Mouse (Mus musculus) liver, postnatal 0 days (tissue): ENCODE data around the gene Sct. TPM values are rescaled to one million over a fixed set of nuclear protein-coding genes. Genes with fewer than 3 reads are reported as not detected.

Experiments used
- ATAC-seq: fragments of 200-750 bp; cut with Nextera tagmentation; 2 replicates; pipeline ENCODE4 v1.8.0; 2017; ENCODE audit warnings: mild to moderate bottlenecking, moderate library complexity
- DNase-seq: peaks from one replicate; pipeline ENCODE4 v3.0.0-alpha.2; 2016
- H3K27ac ChIP-seq: fragments of 300-500 bp; sonication (generic); 2 replicates; pipeline ENCODE4 v1.5.1; 2014; ENCODE audit warnings: antibody characterized with exemption, moderate library complexity, mild to moderate bottlenecking, low read depth
- H3K27me3 ChIP-seq: fragments of 300-500 bp; sonication (generic); 2 replicates; pipeline ENCODE4 v1.6.1; 2014; ENCODE audit warnings: low read length, control low read depth, mixed read lengths; ENCODE audit not compliant: insufficient read depth
- H3K36me3 ChIP-seq: fragments of 300-500 bp; sonication (generic); replicated peaks from 2 replicates; pipeline ENCODE4 v1.6.1; 2014; ENCODE audit warnings: mild to moderate bottlenecking, control low read depth, low read length, moderate library complexity, mixed read lengths; ENCODE audit not compliant: insufficient read depth
- H3K4me1 ChIP-seq: fragments of 300-500 bp; sonication (generic); 2 replicates; pipeline ENCODE4 v1.6.1; 2014; ENCODE audit warnings: antibody characterized with exemption, mild to moderate bottlenecking, control low read depth; ENCODE audit not compliant: insufficient read depth
- H3K4me2 ChIP-seq: fragments of 300-500 bp; sonication (generic); 2 replicates; pipeline ENCODE4 v1.6.1; 2014; ENCODE audit warnings: low read depth, mild to moderate bottlenecking, low read length, moderate library complexity, mixed read lengths
- H3K4me3 ChIP-seq: fragments of 300-500 bp; sonication (generic); 2 replicates; pipeline ENCODE4 v1.5.1; 2014; ENCODE audit warnings: low read depth, low read length
- H3K9ac ChIP-seq: fragments of 300-500 bp; sonication (generic); replicated peaks from 2 replicates; pipeline ENCODE4 v1.6.1; 2014; ENCODE audit warnings: mild to moderate bottlenecking, moderate library complexity
- H3K9me3 ChIP-seq: fragments of 300-500 bp; sonication (generic); 2 replicates; pipeline ENCODE4 v1.6.1; 2016; ENCODE audit warnings: mild to moderate bottlenecking, control low read depth, low read length, mixed read lengths
- CTCF ChIP-seq: sonication (generic); IDR thresholded peaks from 2 replicates; pipeline ENCODE4 v1.5.1; 2016; ENCODE audit warnings: antibody characterized with exemption, low read depth
- EP300 ChIP-seq: IDR thresholded peaks from 2 replicates; pipeline ENCODE4 v1.6.1; 2016; ENCODE audit warnings: antibody characterized with exemption, low read depth, mild to moderate bottlenecking
- WGBS: fragments of 180-500 bp; shearing (Covaris S2); extraction: QIAGEN DNeasy Blood & Tissue Kit; methylation state at CpG from one replicate; pipeline ENCODE4 v1.1.7; 2014; ENCODE audit not compliant: insufficient replicate concordance; 5-methylcytosine and 5-hydroxymethylcytosine counted together
- polyA plus RNA-seq: library from polyadenylated mRNA; unstranded; fragments of >200 nt; fragmentation: Nextera tagmentation; extraction: Ambion mirVana; gene quantifications from 2 replicates; pipeline ENCODE4 v1.2.1, GENCODE M21; 2015

Gene Sct
- polyA plus RNA-seq, 1 experiment from 2014 or later: not detected

DNA sequence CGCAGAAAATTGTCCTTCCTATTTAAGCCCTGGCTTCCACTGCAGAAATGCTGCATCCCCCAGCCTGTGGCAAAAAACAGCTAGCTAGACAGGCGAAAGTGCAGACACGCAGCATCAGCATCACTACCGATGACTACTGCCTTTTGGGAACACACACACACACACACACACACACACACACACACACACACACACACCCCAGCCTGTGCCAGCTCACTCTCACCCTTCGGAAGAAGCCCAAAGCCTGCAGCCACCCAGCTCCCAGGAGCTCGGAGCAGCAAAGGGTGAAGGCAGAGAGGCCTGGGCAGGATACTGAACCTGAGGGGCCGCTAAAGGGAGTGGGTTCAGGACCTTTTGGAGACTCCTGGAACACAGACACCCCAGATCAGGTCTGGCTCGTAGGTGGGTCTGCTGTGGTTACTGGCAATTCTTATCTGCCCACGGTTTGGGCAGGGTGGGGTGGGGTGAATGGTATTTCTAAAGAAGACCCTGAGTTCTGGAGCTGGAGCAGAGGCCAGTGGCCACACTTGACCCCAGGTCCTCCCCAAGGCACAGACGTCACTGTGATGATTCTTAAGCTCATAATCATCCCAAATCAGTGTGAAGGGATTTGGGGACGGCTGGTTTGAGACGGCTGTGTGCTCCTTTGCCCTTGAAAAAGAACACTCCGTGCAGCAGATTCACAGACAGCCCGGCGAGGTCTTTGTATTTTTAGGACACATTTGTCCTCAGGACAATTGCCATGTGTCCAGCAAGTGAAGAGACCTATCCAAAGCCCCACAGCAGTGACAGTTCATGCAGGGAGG is 13.9 kb upstream of the Sct start:
- WGBS: 40% methylated on average over 15 of the region's 15 CpGs
- Histone ChIP-seq H3K27me3 (peaks cover 60% of the 10 kb centered on the region), H3K4me2 (no peak overlapping the region), H3K27ac (no peak overlapping the region), H3K36me3 (no peaks in the 10 kb centered on the region), H3K4me1 (peaks cover 16% of the 10 kb centered on the region), H3K9me3 (no peaks in the 10 kb centered on the region), H3K4me3 (no peak overlapping the region), H3K9ac (no peak overlapping the region)
- ATAC-seq (no peak), DNase-seq (no peak)
- TF ChIP-seq EP300 (no peak), CTCF (no peak)

DNA sequence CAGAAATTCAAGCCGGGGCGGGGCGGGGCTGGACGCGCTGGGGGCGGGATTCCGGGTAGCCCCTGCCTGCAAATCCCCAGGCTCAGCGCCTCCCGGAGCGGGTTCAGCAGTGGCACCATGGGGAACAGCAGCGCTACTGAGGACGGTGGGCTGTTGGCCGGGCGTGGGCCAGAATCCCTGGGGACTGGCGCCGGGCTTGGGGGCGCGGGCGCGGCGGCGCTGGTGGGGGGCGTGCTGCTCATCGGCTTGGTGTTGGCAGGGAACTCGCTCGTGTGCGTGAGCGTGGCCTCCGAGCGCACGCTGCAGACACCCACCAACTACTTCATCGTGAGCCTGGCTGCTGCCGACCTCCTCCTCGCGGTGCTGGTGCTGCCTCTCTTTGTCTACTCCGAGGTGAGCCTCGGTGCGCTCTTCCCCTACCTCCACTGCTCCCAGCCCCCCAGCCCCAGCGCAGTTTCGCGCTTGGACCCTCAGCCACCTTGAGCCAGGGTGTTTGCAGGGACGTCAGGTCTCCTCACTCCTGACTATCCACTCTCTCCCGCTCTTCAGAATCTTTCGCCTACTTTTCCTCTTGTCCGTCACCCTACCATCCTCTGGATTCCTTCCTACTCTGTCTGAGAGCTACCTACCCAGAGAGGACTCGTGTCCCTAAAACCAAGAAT is 13.1 kb upstream of the Sct start, which contains the start of gene Drd4:
Gene Drd4 (plus strand): TSS at position 86 of the 662 bp plus-strand sequence.
- Histone ChIP-seq H3K9me3 (no peaks in the 10 kb centered on the region), H3K4me2 (peak within 1 kb of the TSS; percentile 62), H3K4me3 (peak within 1 kb of the TSS; percentile 30), H3K27ac (no peak within 1 kb of the TSS), H3K9ac (0 out of 2 replicates have a peak within 1 kb of the TSS, but pooled peaks have one; percentile 16), H3K36me3 (no peaks in the 10 kb centered on the region), H3K4me1 (peaks cover 16% of the 10 kb centered on the region), H3K27me3 (peaks cover 60% of the 10 kb centered on the region)
- 3% methylated on average over 34 of the region's 46 CpGs for WGBS
- TF ChIP-seq EP300 (no peak), CTCF (no peak)
- no peak for ATAC-seq
- no peak for DNase-seq

DNA sequence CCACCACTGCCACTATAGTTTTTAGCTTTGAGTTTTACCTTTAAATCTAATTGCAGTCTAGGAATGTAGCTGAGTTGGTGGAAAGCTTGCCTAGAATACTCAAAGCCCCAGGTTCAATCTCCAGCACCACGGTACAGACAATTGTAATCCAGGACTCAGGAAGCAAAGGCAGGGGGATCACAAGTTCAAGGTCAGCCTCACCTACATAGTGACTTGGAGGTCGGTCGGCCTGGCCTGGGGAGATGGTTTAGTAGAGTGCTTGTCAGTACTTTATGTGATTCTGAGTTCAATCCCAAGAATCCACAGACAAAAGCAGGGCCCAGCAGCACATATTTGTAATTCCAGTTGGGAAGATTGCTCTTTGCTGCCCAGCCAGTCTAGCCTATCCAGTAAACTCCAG is 9.1 kb upstream of the Sct start:
- Histone ChIP-seq H3K27me3 (peaks cover 32% of the 10 kb centered on the region), H3K9me3 (no peaks in the 10 kb centered on the region), H3K36me3 (no peaks in the 10 kb centered on the region), H3K27ac (no peak overlapping the region), H3K4me2 (no peak overlapping the region), H3K9ac (no peak overlapping the region), H3K4me3 (no peak overlapping the region), H3K4me1 (peaks cover 3% of the 10 kb centered on the region)
- TF ChIP-seq EP300: no peak
- TF ChIP-seq CTCF: no peak
- 74% methylated on average over 3 of the region's 3 CpGs for WGBS
- no peak for DNase-seq
- no peak for ATAC-seq

DNA sequence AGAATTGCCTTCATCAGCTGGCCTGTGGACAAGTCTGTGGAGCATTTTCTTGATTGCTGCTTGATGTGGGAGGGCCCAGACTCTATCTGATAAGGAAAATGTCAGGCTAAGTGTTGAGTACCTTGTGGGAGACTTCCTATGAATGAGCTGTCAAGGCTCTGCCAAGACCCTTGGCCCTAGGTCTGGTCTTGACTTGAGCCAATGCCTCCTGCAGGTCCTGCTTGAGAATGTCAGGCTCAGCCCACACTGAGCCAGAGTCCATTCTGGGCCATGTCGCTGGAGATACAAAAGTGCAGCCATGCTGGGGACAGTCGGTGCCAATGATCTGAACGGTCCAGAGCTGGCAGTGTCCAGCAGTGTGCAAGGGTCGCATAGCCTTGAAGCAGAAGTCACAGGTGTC is 3.8 kb upstream of the Sct start:
- Histone ChIP-seq H3K27ac (no peak overlapping the region), H3K27me3 (peaks cover 19% of the 10 kb centered on the region), H3K4me2 (no peak overlapping the region), H3K4me1 (peaks cover 5% of the 10 kb centered on the region; the same call in 1 of the 2 replicates), H3K4me3 (no peak overlapping the region), H3K9me3 (no peaks in the 10 kb centered on the region), H3K36me3 (no peaks in the 10 kb centered on the region), H3K9ac (no peak overlapping the region)
- ATAC-seq (no peak), DNase-seq (no peak)
- no peak for TF ChIP-seq EP300
- no peak for TF ChIP-seq CTCF
- WGBS: 77% methylated on average over 4 of the region's 4 CpGs

DNA sequence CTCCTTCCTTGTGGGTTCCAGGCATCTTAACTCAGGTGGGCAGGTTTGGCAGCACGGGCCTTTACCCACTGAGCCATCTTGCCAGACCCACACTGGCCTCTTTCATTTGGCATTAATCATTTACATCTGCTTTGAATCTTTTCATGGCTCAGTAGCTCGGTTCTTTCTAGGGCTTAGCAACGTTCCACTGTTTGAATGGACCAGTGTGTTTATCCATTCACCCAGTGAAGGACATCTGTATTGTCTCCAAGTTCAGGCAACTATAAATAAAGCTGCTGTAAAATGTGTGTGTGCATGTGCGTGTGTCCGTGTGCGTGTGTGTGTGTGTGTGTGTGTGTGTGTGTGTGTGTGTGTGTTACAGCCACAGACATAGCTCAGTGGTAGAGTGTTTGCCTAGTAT is 2.5 kb upstream of the Sct start:
- no peak overlapping the region for H3K4me2 ChIP-seq
- H3K9ac ChIP-seq: no peak overlapping the region
- WGBS: 75% methylated on average over 6 of the region's 6 CpGs
- H3K4me3 ChIP-seq: no peak overlapping the region
- no peaks in the 10 kb centered on the region for H3K9me3 ChIP-seq
- H3K4me1 ChIP-seq: peaks cover 7% of the 10 kb centered on the region; the same call in 1 of the 2 replicates
- TF ChIP-seq EP300 (no peak), CTCF (no peak)
- peaks cover 20% of the 10 kb centered on the region for H3K27me3 ChIP-seq
- DNase-seq: no peak
- ATAC-seq: no peak
- no peaks in the 10 kb centered on the region for H3K36me3 ChIP-seq
- H3K27ac ChIP-seq: no peak overlapping the region
